Mouse (Mus musculus): Measurements from ENCODE around the gene Slc27a2.

Gene Slc27a2

DNA sequence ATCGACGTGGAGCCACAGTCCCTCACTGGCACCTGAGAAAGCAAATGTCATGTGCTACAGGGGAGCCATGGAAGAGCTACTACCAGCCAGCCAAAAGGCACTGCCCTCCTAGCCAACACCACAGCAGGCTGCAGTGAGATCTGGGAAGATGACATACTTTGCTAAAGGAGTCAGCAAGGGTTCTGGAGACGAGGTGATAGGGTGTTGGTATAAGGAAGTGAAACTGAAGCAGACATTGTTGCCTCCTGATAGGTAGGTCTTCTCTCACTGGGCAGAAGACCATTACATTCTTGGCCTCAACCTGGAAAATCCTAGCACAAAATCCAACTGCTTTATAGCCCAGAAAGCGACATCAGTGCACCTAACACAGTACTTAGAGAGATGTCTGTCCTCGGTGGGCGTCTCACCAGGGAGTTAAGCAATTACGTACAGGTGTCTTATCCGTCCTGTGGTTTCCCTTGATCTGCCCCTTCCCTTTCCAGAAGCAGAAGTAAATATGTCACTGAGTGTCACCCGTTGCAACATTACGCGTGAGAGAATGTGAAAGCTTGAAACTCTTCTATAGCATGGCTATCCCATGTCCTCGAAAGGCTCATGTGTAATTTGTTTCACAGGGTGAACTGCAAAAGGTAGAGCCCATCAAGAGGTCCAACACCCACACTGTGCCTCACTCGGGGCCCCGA lies 49.9 kb downstream of the Slc27a2 start:
- in situ Hi-C loops (cut with MboI, MseI): no loop called here

GRCm38 (mm10) chr2:126606061-126606687 lies 54.0 kb downstream of the Slc27a2 start:
- in situ Hi-C loops (cut with MboI, MseI): loop anchor here (5.0 kb wide), 1 partner anchor 51 kb away; no protein-coding TSS in a partner anchor

DNA sequence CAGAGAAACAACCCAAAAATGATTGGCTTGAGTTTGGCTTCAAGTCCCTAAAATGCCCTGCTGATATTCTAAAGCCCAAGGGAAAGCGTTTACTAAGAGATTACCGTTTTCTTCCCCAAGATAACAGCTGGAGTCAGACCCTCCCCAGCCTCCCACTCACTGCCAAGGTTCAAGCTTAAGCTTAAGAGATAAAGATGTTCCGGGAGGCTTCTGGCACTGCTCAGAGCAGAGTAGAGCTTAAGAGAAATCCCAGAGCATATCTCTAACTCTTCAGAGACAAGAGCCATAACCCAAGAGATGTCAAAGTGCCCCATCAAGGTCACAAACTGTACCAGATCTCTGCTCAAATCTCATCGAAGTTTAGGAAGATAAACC lies 54.5 kb downstream of the Slc27a2 start:
- in situ Hi-C loops (cut with MboI, MseI): loop anchor here (5.0 kb wide), 1 partner anchor 51 kb away; no protein-coding TSS in a partner anchor

- in situ Hi-C loops (cut with MboI, MseI): loop anchor here (5.0 kb wide), 1 partner anchor 50 kb away; no protein-coding TSS in a partner anchor
These were observed 55.5 kb downstream of the Slc27a2 start for GRCm38 (mm10) chr2:126607553-126608203.

DNA sequence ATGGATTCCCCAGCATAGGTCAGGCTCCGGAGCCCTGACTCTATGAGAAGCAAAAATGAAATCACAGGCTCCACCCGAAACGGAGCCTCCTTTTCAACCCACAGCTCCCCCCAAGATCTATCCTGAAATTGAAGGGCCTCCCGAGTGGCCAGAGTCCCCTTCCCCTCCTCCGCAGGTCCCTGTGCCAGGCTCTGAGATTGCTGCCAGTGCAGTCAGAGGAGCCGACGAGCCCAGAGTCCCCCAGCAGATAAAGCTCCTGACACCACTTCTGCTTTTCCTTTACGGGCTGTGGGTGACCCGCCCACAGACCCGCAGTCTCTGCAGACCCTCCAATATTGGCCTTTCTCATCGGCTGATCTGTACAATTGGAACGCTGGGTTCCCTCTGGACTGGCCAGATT lies 57.4 kb downstream of the Slc27a2 start:
- in situ Hi-C loops (cut with MboI, MseI): loop anchor here (5.0 kb wide), 1 partner anchor 48 kb away; no protein-coding TSS in a partner anchor

- in situ Hi-C loops (cut with MboI, MseI): no loop called here
These were observed 63.1 kb downstream of the Slc27a2 start for GRCm38 (mm10) chr2:126615355-126615754.

DNA sequence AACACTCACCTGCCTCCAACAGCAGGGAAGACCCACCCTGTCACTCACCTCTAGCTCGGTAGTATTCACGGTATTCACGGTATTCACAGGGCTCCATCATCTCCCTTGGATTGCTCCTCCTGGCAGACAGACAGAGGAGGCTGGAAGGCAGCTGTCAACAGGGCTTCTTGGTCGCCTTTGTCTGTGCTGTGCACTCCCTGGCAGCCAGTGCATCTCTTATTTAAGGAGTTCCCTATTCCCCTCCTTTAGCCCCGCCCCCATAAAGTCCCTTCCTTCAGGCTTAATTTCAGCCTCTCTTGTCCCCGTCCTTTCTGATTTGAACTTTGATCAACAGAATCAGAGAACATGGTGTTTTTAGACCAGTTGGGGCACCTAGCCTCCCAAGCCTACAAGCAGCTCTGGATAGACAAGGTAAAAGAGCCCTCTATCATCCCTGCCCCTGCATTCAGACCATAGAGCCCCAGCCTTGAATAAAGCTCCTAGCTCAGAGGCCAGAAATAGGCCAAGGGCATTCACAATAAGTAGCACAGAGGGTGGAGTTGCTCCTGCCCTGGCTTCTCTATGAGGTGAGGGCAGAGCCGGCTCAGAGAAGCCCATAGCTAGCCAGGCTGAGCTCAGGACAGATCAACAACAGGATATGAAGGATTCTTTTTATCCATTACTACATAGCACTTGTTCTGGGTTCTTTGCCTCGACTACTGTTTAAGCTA lies 66.4 kb downstream of the Slc27a2 start:
- in situ Hi-C loops (cut with MboI, MseI): no loop called here

- in situ Hi-C loops (cut with MboI, MseI): no loop called here
These were observed 67.1 kb downstream of the Slc27a2 start, which contains the start of gene Hdc for GRCm38 (mm10) chr2:126619249-126619704. Gene Hdc, minus strand, starts transcription at chr2:126619299.

- in situ Hi-C loops (cut with MboI, MseI): loop anchor here (10.0 kb wide), 1 partner anchor 708 kb away; no protein-coding TSS in a partner anchor
These were observed 70.2 kb downstream of the Slc27a2 start for GRCm38 (mm10) chr2:126622455-126622854.

- in situ Hi-C loops (cut with MboI, MseI): loop anchor here (10.0 kb wide), 1 partner anchor 708 kb away; no protein-coding TSS in a partner anchor
These were observed 70.9 kb downstream of the Slc27a2 start for GRCm38 (mm10) chr2:126623138-126623537.

DNA sequence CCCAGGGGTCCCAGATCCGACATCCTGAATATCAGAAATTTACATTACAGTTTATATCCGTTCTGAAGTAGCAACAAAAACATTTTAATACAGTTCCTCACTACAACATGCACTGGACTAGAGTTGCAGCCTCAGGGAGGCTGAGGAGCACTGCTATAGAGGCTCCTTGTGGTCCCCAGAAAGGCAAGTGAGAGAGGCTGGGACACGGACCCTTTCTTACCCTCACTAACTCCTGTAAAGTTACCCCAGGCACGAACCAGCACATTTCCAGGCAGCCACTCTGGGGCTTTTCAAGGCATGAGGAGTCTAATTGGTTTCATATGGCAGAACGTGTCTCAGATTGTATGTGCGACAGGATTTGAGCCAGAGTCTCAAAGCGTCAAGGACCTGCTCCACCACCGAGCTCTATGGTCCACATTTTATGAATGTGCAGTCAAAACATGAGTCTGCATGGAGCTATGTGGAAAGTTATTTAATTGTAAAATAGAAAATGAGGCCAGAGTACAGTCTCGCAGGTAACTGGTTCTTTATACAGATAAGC lies 76.3 kb downstream of the Slc27a2 start:
- in situ Hi-C loops (cut with MboI, MseI): loop anchor here (10.0 kb wide), 1 partner anchor 714 kb away; no protein-coding TSS in a partner anchor

DNA sequence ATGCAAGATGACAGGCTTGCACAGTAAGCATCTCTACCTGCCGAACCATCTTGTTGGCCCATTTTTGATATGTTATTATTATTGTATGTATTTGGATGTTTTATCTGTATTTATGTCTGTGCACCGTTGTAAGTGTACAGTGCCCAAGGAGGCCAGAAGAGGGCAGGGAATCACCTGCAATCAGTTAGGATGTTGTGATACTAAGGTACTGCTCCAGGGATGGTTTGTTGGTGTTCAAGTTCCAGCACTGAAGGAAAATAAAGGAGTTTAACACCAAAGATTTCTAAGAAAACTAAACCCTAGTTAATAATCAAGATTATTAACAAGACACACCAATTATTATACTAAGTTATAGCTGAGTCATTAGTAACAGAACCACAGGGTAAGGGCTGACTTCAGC lies 81.0 kb downstream of the Slc27a2 start:
- in situ Hi-C loops (cut with MboI, MseI): no loop called here

DNA sequence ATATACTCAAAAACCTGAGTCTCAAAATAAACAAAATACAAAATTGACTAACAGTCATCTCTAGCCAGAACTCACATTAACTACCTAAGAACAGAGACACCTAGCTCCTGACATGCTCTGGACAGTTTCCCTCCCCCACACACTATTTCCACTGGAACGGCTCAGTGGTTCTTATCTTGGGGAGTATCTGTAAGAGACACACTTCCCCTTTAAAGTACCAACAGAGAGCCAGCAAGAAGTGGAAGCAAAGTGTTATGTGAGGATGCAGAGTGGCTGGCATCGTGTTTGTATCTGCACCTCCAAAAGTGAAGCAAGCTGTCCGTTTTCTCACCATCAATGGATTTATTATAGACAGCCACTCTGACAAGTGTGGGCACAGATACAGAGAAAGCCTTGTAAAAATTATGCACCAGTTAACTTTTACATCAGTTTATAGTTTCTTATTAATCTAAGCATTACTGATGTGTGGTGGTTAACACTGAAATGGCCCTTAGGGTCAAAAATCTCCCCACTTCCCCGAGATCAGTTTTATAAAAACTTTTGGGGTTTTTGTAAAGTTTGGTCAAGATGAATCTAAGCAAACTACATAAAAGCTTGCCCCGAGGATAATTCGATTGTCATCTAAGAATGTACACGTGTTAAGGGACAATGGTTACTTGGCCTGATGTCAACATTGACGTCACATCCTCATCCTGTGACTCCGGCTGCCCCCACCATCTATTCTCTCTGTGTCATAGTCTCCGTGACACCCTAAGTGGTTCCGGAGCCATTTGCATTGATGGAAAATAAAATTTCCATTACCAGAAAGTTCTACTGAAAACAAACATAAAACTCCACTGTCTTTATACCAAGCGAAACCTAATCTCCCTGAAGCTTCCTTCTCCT lies 84.0 kb downstream of the Slc27a2 start:
- in situ Hi-C loops (cut with MboI, MseI): no loop called here
